Mouse (Mus musculus) forebrain, embryonic 14.5 days (tissue): ENCODE results near the gene Ccr4. TPM values are rescaled to one million over a fixed set of nuclear protein-coding genes. Genes with fewer than 3 reads are reported as not detected.

Source experiments
- ATAC-seq: fragments of 200-750 bp; cut with Nextera tagmentation; 2 replicates; pipeline ENCODE4 v1.8.0; 2017; ENCODE audit warnings: mild to moderate bottlenecking, moderate library complexity
- DNase-seq: peaks from one replicate; pipeline ENCODE4 v3.0.0-alpha.2; 2015; ENCODE audit warnings: low spot score
- H3K27ac ChIP-seq: fragments of 300-500 bp; sonication (generic); 2 replicates; pipeline ENCODE4 v1.5.1; 2014; ENCODE audit warnings: low read depth, mild to moderate bottlenecking, control low read depth, low read length, moderate library complexity
- H3K27me3 ChIP-seq: fragments of 300-500 bp; sonication (generic); replicated peaks from 2 replicates; pipeline ENCODE4 v1.6.1; 2014; ENCODE audit warnings: low read length, control low read depth, mixed read lengths; ENCODE audit not compliant: control insufficient read depth, insufficient read depth
- H3K36me3 ChIP-seq: fragments of 300-500 bp; sonication (generic); 2 replicates; pipeline ENCODE4 v1.6.1; 2014; ENCODE audit warnings: low read length, control low read depth; ENCODE audit not compliant: control insufficient read depth, insufficient read depth
- H3K4me1 ChIP-seq: fragments of 300-500 bp; sonication (generic); 2 replicates; pipeline ENCODE4 v1.6.1; 2014; ENCODE audit warnings: antibody characterized with exemption, low read length, control low read depth; ENCODE audit not compliant: control insufficient read depth, insufficient read depth
- H3K4me2 ChIP-seq: fragments of 300-500 bp; sonication (generic); 2 replicates; pipeline ENCODE4 v1.6.1; 2014; ENCODE audit warnings: mild to moderate bottlenecking, control low read depth, low read length
- H3K4me3 ChIP-seq: fragments of 300-500 bp; sonication (generic); 2 replicates; pipeline ENCODE4 v1.5.1; 2014; ENCODE audit warnings: low read depth, low read length, control low read depth
- H3K9ac ChIP-seq: fragments of 300-500 bp; sonication (generic); 2 replicates; pipeline ENCODE4 v1.6.1; 2014; ENCODE audit warnings: mild to moderate bottlenecking, low read length, control low read depth, moderate library complexity
- H3K9me3 ChIP-seq: fragments of 300-500 bp; sonication (generic); replicated peaks from 2 replicates; pipeline ENCODE4 v1.6.1; 2016; ENCODE audit warnings: low read length, control low read depth, mixed read lengths; ENCODE audit not compliant: control insufficient read depth
- WGBS: fragments of 180-500 bp; shearing (Covaris S2); extraction: QIAGEN DNeasy Blood & Tissue Kit; methylation state at CpG from one replicate; pipeline ENCODE4 v1.1.7; 2014; 5-methylcytosine and 5-hydroxymethylcytosine counted together
- polyA plus RNA-seq: library from polyadenylated mRNA; unstranded; fragments of >200 nt; fragmentation: Nextera tagmentation; extraction: Ambion mirVana; gene quantifications from 2 replicates; pipeline ENCODE4 v1.2.1, GENCODE M21; 2014

The Ccr4 gene
- polyA plus RNA-seq = not detected in 2 replicates

GRCm38 (mm10) chr9:114504816-114505215 lies at the start of gene Ccr4:
TSS of gene Ccr4 (minus strand) at chr9:114504916.
- no peak within 1 kb of the TSS for H3K27ac ChIP-seq
- no peaks in the 10 kb centered on the region for H3K4me1 ChIP-seq
- ATAC-seq (no peak), DNase-seq (no peak)
- H3K36me3 ChIP-seq = no peaks in the 10 kb centered on the region
- H3K4me2 ChIP-seq = no peak within 1 kb of the TSS
- no peak within 1 kb of the TSS for H3K9ac ChIP-seq
- H3K4me3 ChIP-seq = no peak within 1 kb of the TSS
- H3K27me3 ChIP-seq = no peaks in the 10 kb centered on the region
- no peaks in the 10 kb centered on the region for H3K9me3 ChIP-seq
- 87% methylated on average over 9 of the region's 9 CpGs for WGBS

- Histone ChIP-seq H3K27ac (no peak overlapping the region), H3K27me3 (peaks cover 8% of the 10 kb centered on the region)
Measured at GRCm38 (mm10) chr9:114553828-114554227, 49.1 kb upstream of the Ccr4 start.

GRCm38 (mm10) chr9:114550033-114550432 lies 45.3 kb upstream of the Ccr4 start:
- WGBS = 23% methylated on average over 6 of the region's 6 CpGs
- ATAC-seq = no peak

More at GRCm38 (mm10) chr9:114553828-114554227, 49.1 kb upstream of the Ccr4 start:
- no peak overlapping the region for H3K9ac ChIP-seq
- H3K9me3 ChIP-seq = no peaks in the 10 kb centered on the region
- H3K36me3 ChIP-seq = no peaks in the 10 kb centered on the region
- no peak overlapping the region for H3K4me3 ChIP-seq
- H3K4me2 ChIP-seq = no peak overlapping the region
- no peaks in the 10 kb centered on the region for H3K4me1 ChIP-seq
- ATAC-seq (no peak), DNase-seq (no peak)

GRCm38 (mm10) chr9:114549117-114549516 lies 44.4 kb upstream of the Ccr4 start:
- no peak for DNase-seq
- H3K36me3 ChIP-seq = no peaks in the 10 kb centered on the region
- ATAC-seq = no peak
- peaks cover 4% of the 10 kb centered on the region for H3K4me1 ChIP-seq
- H3K27ac ChIP-seq = no peak overlapping the region
- no peaks in the 10 kb centered on the region for H3K9me3 ChIP-seq
- H3K27me3 ChIP-seq = 0 out of 2 replicates have a peak, but pooled peaks cover 8% of the 10 kb centered on the region
- H3K4me2 ChIP-seq = no peak overlapping the region
- H3K9ac ChIP-seq = no peak overlapping the region
- WGBS = 9% methylated on average over 5 of the region's 5 CpGs
- H3K4me3 ChIP-seq = no peak overlapping the region

More at GRCm38 (mm10) chr9:114550033-114550432, 45.3 kb upstream of the Ccr4 start:
- Histone ChIP-seq H3K27ac (no peak overlapping the region), H3K4me2 (no peak overlapping the region), H3K27me3 (0 out of 2 replicates have a peak, but pooled peaks cover 8% of the 10 kb centered on the region), H3K9ac (no peak overlapping the region), H3K4me1 (peaks cover 4% of the 10 kb centered on the region), H3K9me3 (no peaks in the 10 kb centered on the region), H3K36me3 (no peaks in the 10 kb centered on the region), H3K4me3 (no peak overlapping the region)
- DNase-seq = no peak

- Histone ChIP-seq H3K4me1 (peaks cover 4% of the 10 kb centered on the region), H3K27ac (no peak overlapping the region), H3K4me2 (no peak overlapping the region), H3K4me3 (no peak overlapping the region), H3K9ac (no peak overlapping the region), H3K9me3 (no peaks in the 10 kb centered on the region), H3K27me3 (0 out of 2 replicates have a peak, but pooled peaks cover 8% of the 10 kb centered on the region), H3K36me3 (no peaks in the 10 kb centered on the region)
- WGBS = 14% methylated on average over 4 of the region's 4 CpGs
- ATAC-seq (no peak), DNase-seq (no peak)
Measured at GRCm38 (mm10) chr9:114548496-114548895, 43.8 kb upstream of the Ccr4 start.

GRCm38 (mm10) chr9:114547643-114548077 lies 42.9 kb upstream of the Ccr4 start:
- Histone ChIP-seq H3K36me3 (no peaks in the 10 kb centered on the region), H3K27ac (no peak overlapping the region), H3K9ac (no peak overlapping the region), H3K27me3 (0 out of 2 replicates have a peak, but pooled peaks cover 8% of the 10 kb centered on the region), H3K9me3 (no peaks in the 10 kb centered on the region), H3K4me2 (no peak overlapping the region), H3K4me1 (peaks cover 4% of the 10 kb centered on the region), H3K4me3 (no peak overlapping the region)
- DNase-seq (no peak), ATAC-seq (no peak)
- 13% methylated on average over 6 of the region's 6 CpGs for WGBS

- peaks cover 4% of the 10 kb centered on the region for H3K4me1 ChIP-seq
- WGBS = 73% methylated on average over 12 of the region's 12 CpGs
- no peak overlapping the region for H3K27ac ChIP-seq
- H3K27me3 ChIP-seq = 0 out of 2 replicates have a peak, but pooled peaks cover 8% of the 10 kb centered on the region
- no peak for ATAC-seq
- H3K36me3 ChIP-seq = no peaks in the 10 kb centered on the region
- no peak for DNase-seq
- no peaks in the 10 kb centered on the region for H3K9me3 ChIP-seq
- H3K4me2 ChIP-seq = no peak overlapping the region
- no peak overlapping the region for H3K9ac ChIP-seq
- no peak overlapping the region for H3K4me3 ChIP-seq
Measured at GRCm38 (mm10) chr9:114546765-114547164, 42.0 kb upstream of the Ccr4 start.

GRCm38 (mm10) chr9:114544754-114545393 lies 40.2 kb upstream of the Ccr4 start:
- ATAC-seq (no peak), DNase-seq (peak; percentile 57)
- Histone ChIP-seq H3K27ac (no peak overlapping the region), H3K4me2 (no peak overlapping the region), H3K4me1 (peaks cover 4% of the 10 kb centered on the region), H3K9me3 (no peaks in the 10 kb centered on the region), H3K27me3 (0 out of 2 replicates have a peak, but pooled peaks cover 7% of the 10 kb centered on the region), H3K4me3 (no peak overlapping the region), H3K36me3 (no peaks in the 10 kb centered on the region), H3K9ac (no peak overlapping the region)
- WGBS = 20% methylated on average over 9 of the region's 9 CpGs
